Mouse (Mus musculus): ENCODE measurements around the gene Lrrc46. TPM values are rescaled to one million over a fixed set of nuclear protein-coding genes. Genes with fewer than 3 reads are reported as not detected.
A peak's percentile ranks its signal among the peaks of the same experiment; 100 is the strongest.

The Lrrc46 gene
- polyA plus RNA-seq, 1 experiment from 2014 or later: 3.0 TPM

- Histone ChIP-seq H3K36me3 (ENCODE audit: poor library complexity, severe bottlenecking) (peaks cover 17% of the 10 kb centered on the region), H3K4me1 (no peaks in the 10 kb centered on the region), H3K9me3 (replicated peaks) (no peaks in the 10 kb centered on the region), H3K9ac (no peak overlapping the region), H3K4me3 (no peak overlapping the region), H3K27ac (no peak overlapping the region), H3K4me2 (no peak overlapping the region), H3K27me3 (no peaks in the 10 kb centered on the region)
- ATAC-seq: no peak
- WGBS: 76% methylated on average over 1 of the region's 1 CpGs
These were observed 28.1 kb upstream of the Lrrc46 start for GRCm38 (mm10) chr11:97069333-97069732.

- Histone ChIP-seq H3K4me1 (peaks cover 12% of the 10 kb centered on the region), H3K36me3 (ENCODE audit: poor library complexity, severe bottlenecking) (peaks cover 17% of the 10 kb centered on the region), H3K9me3 (replicated peaks) (no peaks in the 10 kb centered on the region), H3K27me3 (no peaks in the 10 kb centered on the region), H3K4me3 (no peak overlapping the region), H3K4me2 (no peak overlapping the region), H3K27ac (no peak overlapping the region), H3K9ac (no peak overlapping the region)
- 46% methylated on average over 22 of the region's 22 CpGs for WGBS
- no peak for ATAC-seq
These were observed 25.6 kb upstream of the Lrrc46 start for GRCm38 (mm10) chr11:97066656-97067360.

- Histone ChIP-seq H3K4me2 (no peak overlapping the region), H3K27me3 (no peaks in the 10 kb centered on the region), H3K36me3 (ENCODE audit: poor library complexity, severe bottlenecking) (peaks cover 27% of the 10 kb centered on the region), H3K9ac (no peak overlapping the region), H3K4me1 (peaks cover 12% of the 10 kb centered on the region), H3K9me3 (replicated peaks) (no peaks in the 10 kb centered on the region), H3K27ac (no peak overlapping the region), H3K4me3 (no peak overlapping the region)
- no peak for ATAC-seq
- 91% methylated on average over 12 of the region's 12 CpGs for WGBS
These were observed 24.5 kb upstream of the Lrrc46 start for GRCm38 (mm10) chr11:97065538-97066295.

- 85% methylated on average over 3 of the region's 3 CpGs for WGBS
- H3K4me1 ChIP-seq: peaks cover 12% of the 10 kb centered on the region
These were observed 22.7 kb upstream of the Lrrc46 start for GRCm38 (mm10) chr11:97063921-97064295.

GRCm38 (mm10) chr11:97063274-97063920, 22.2 kb upstream of the Lrrc46 start:
- ATAC-seq: peak; percentile 50; the same call in 1 of the 2 replicates
- H3K4me2 ChIP-seq: peak overlapping the region; percentile 10; the same call in 1 of the 2 replicates
- H3K27me3 ChIP-seq: no peaks in the 10 kb centered on the region
- no peaks in the 10 kb centered on the region for H3K9me3 ChIP-seq (replicated peaks)
- peaks cover 42% of the 10 kb centered on the region for H3K36me3 ChIP-seq (ENCODE audit: poor library complexity, severe bottlenecking)
- peak overlapping the region; percentile 68 for H3K27ac ChIP-seq
- peaks cover 12% of the 10 kb centered on the region for H3K4me1 ChIP-seq
- no peak overlapping the region for H3K4me3 ChIP-seq
- 9% methylated on average over 9 of the region's 9 CpGs for WGBS
- H3K9ac ChIP-seq: 0 out of 2 replicates have a peak overlapping the region, but pooled peaks have one; percentile 10

More at GRCm38 (mm10) chr11:97063921-97064295, 22.7 kb upstream of the Lrrc46 start:
- peak overlapping the region; percentile 10; the same call in 1 of the 2 replicates for H3K4me2 ChIP-seq
- no peaks in the 10 kb centered on the region for H3K27me3 ChIP-seq
- no peak for ATAC-seq
- H3K4me3 ChIP-seq: no peak overlapping the region
- peak overlapping the region; percentile 68 for H3K27ac ChIP-seq
- peaks cover 42% of the 10 kb centered on the region for H3K36me3 ChIP-seq (ENCODE audit: poor library complexity, severe bottlenecking)
- no peak overlapping the region for H3K9ac ChIP-seq
- H3K9me3 ChIP-seq (replicated peaks): no peaks in the 10 kb centered on the region

- Histone ChIP-seq H3K4me1 (peaks cover 26% of the 10 kb centered on the region), H3K9ac (peak overlapping the region; percentile 30; the same call in 1 of the 2 replicates), H3K27ac (no peak overlapping the region), H3K27me3 (no peaks in the 10 kb centered on the region), H3K4me3 (0 out of 2 replicates have a peak overlapping the region, but pooled peaks have one; percentile 73), H3K36me3 (ENCODE audit: poor library complexity, severe bottlenecking) (peaks cover 64% of the 10 kb centered on the region), H3K4me2 (peak overlapping the region; percentile 98; the same call in 1 of the 2 replicates), H3K9me3 (replicated peaks) (no peaks in the 10 kb centered on the region)
- 30% methylated on average over 11 of the region's 11 CpGs for WGBS
- no peak for ATAC-seq
These were observed 11.0 kb upstream of the Lrrc46 start for GRCm38 (mm10) chr11:97052219-97052646.

GRCm38 (mm10) chr11:97050944-97051586, 9.9 kb upstream of the Lrrc46 start:
- peak overlapping the region; percentile 86 for H3K9ac ChIP-seq
- no peaks in the 10 kb centered on the region for H3K27me3 ChIP-seq
- 0 out of 2 replicates have a peak, but pooled peaks have one; percentile 14 for ATAC-seq
- H3K9me3 ChIP-seq (replicated peaks): no peaks in the 10 kb centered on the region
- 27% methylated on average over 13 of the region's 13 CpGs for WGBS
- peak overlapping the region; percentile 51; the same call in 1 of the 2 replicates for H3K27ac ChIP-seq
- H3K36me3 ChIP-seq (ENCODE audit: poor library complexity, severe bottlenecking): peaks cover 57% of the 10 kb centered on the region
- H3K4me3 ChIP-seq: peak overlapping the region; percentile 73
- peak overlapping the region; percentile 98 for H3K4me2 ChIP-seq
- peaks cover 26% of the 10 kb centered on the region for H3K4me1 ChIP-seq

- peaks cover 55% of the 10 kb centered on the region for H3K36me3 ChIP-seq (ENCODE audit: poor library complexity, severe bottlenecking)
- no peaks in the 10 kb centered on the region for H3K27me3 ChIP-seq
- peak within 1 kb of the TSS; percentile 98 for H3K4me2 ChIP-seq
- peaks cover 26% of the 10 kb centered on the region for H3K4me1 ChIP-seq
- H3K27ac ChIP-seq: peak within 1 kb of the TSS; percentile 51
- H3K9ac ChIP-seq: peak within 1 kb of the TSS; percentile 86
- ATAC-seq: peak; percentile 88
- H3K9me3 ChIP-seq (replicated peaks): no peaks in the 10 kb centered on the region
- WGBS: 4% methylated on average over 18 of the region's 18 CpGs
- H3K4me3 ChIP-seq: peak within 1 kb of the TSS; percentile 73
These were observed 9.2 kb upstream of the Lrrc46 start, which contains the start of gene Osbpl7 for GRCm38 (mm10) chr11:97050216-97050943. Gene Osbpl7, plus strand, starts transcription at chr11:97050628.

- H3K4me2 ChIP-seq: no peak overlapping the region
- H3K9me3 ChIP-seq (replicated peaks): no peaks in the 10 kb centered on the region
- H3K36me3 ChIP-seq (ENCODE audit: poor library complexity, severe bottlenecking): peaks cover 54% of the 10 kb centered on the region
- no peak overlapping the region for H3K4me3 ChIP-seq
- 0 out of 2 replicates have a peak overlapping the region, but pooled peaks have one; percentile 86 for H3K9ac ChIP-seq
- H3K27me3 ChIP-seq: no peaks in the 10 kb centered on the region
- 83% methylated on average over 6 of the region's 6 CpGs for WGBS
- peaks cover 26% of the 10 kb centered on the region for H3K4me1 ChIP-seq
- peak overlapping the region; percentile 51; the same call in 1 of the 2 replicates for H3K27ac ChIP-seq
- ATAC-seq: no peak
These were observed 8.4 kb upstream of the Lrrc46 start for GRCm38 (mm10) chr11:97049492-97050085.

GRCm38 (mm10) chr11:97048090-97048650, 7.0 kb upstream of the Lrrc46 start:
- WGBS: 87% methylated on average over 8 of the region's 8 CpGs
- H3K9ac ChIP-seq: no peak overlapping the region
- H3K4me1 ChIP-seq: peaks cover 26% of the 10 kb centered on the region
- no peaks in the 10 kb centered on the region for H3K9me3 ChIP-seq (replicated peaks)
- no peak overlapping the region for H3K4me3 ChIP-seq
- H3K4me2 ChIP-seq: no peak overlapping the region
- H3K36me3 ChIP-seq (ENCODE audit: poor library complexity, severe bottlenecking): peaks cover 54% of the 10 kb centered on the region
- no peak overlapping the region for H3K27ac ChIP-seq
- no peak for ATAC-seq
- no peaks in the 10 kb centered on the region for H3K27me3 ChIP-seq
